Mouse (Mus musculus): ENCODE results near the gene Astn1. TPM values are rescaled to one million over a fixed set of nuclear protein-coding genes. Genes with fewer than 3 reads are reported as not detected.

Gene Astn1
- total and polyA plus RNA-seq, 3 experiments: not detected

DNA sequence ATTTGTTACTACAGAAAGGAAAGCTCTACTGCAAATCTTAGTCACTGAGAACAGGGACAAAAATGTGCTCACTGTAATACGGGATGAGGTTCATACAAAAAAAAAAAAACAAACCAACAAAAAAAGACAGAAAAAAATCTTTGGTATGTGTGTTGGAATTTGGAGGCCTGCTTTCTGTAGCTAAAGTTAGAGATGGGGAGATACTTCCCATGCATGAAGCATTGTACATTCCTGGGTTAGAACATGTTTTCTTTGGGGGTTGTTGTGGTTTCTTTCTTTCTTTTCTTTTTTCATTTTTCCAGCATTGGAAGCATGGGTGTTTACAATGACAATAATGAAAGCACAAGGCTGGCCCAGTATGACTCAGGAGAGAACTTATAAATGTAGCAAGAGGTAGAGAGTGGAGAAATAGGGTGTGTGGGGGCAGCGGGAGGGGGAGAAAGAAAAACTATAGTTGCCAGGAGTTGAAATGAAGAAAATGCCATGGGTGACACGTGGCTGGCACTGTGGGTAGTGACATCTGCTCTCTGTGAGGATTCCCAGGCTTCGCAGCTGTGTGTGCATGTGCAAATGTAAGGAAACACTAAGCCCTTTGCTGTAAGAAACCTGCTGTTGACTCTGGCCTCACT lies 370.9 kb downstream of the Astn1 start:
- TF ChIP-seq CHD1 (IDR thresholded peaks at IDR 0.05; ENCODE audit: low read depth, low read length) (no peak), BHLHE40 (IDR thresholded peaks at IDR 0.05; ENCODE audit: borderline replicate concordance, low read depth, low read length) (no peak), ELF1 (IDR thresholded peaks at IDR 0.05; ENCODE audit: low read depth, low read length) (no peak), HCFC1 (IDR thresholded peaks at IDR 0.05; ENCODE audit: low read depth, low read length) (no peak)
- no peaks in the 10 kb centered on the region for H3K4me1 ChIP-seq (ENCODE audit: control insufficient read depth in 1 of 2, insufficient read depth in 2 of 2, low read length in 2 of 2)
- H3K36me3 ChIP-seq (ENCODE audit: control insufficient read depth in 1 of 2, insufficient read depth in 2 of 2, low read length in 2 of 2): no peaks in the 10 kb centered on the region
- no peaks in the 10 kb centered on the region for H3K9me3 ChIP-seq (replicated peaks; ENCODE audit: insufficient read depth, low read length)
- DNase-seq (ENCODE audit: low read depth, low spot score): no peak
- no peaks in the 10 kb centered on the region for H3K79me2 ChIP-seq (ENCODE audit: control insufficient read depth, insufficient read depth, low read length, poor library complexity)
- H3K9ac ChIP-seq (ENCODE audit: control insufficient read depth, low read depth, low read length, poor library complexity, severe bottlenecking): no peak overlapping the region
- no peak overlapping the region for H3K27ac ChIP-seq (ENCODE audit: control insufficient read depth, low read depth, low read length)
- no peaks in the 10 kb centered on the region for H3K27me3 ChIP-seq (ENCODE audit: control insufficient read depth in 1 of 2, insufficient read depth in 2 of 2, low read length in 2 of 2)
- H3K4me3 ChIP-seq (ENCODE audit: control insufficient read depth in 1 of 2, insufficient read depth in 1 of 2, low read depth in 2 of 2, low read length in 2 of 2): no peak overlapping the region

DNA sequence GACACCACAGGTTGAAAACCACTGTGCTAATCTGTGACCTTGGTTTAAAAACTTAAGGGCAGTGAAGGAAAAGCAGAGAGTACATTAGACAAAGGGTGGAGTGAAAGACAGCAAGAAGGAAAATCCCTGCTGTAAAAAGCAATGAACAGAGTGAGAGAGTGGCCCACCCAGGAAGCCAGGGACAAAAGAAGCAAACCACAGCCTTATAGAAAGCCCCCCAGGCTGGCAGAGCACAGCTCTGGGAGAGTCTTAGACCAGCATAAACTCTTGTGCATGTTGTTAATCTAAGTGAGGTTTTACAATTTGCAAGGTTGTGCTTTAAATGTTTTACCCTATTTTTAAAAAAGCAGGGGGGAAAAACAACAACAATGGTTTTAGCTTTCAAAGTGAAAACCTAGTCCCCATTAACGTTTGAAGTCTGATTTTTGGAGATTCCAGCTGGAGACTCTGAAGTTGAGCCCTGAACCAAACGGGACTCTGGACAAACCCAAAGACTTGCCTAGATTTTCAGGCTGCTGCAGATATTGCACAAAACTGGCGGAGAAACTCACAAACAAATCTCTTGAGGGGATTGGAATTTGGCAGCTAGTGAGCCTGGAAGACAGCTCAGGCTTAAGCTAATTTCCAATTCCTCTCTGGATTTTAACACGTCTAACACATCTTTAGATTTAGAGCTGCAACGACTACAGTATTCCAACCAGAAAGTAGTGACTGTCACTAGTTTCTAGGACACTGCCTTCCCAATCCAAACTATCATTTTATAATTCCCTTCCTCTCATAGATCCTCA lies 377.3 kb downstream of the Astn1 start:
- no peak overlapping the region for H3K9ac ChIP-seq (ENCODE audit: control insufficient read depth, low read depth, low read length, poor library complexity, severe bottlenecking)
- no peak overlapping the region for H3K4me3 ChIP-seq (ENCODE audit: control insufficient read depth in 1 of 2, insufficient read depth in 1 of 2, low read depth in 2 of 2, low read length in 2 of 2)
- H3K27ac ChIP-seq (ENCODE audit: control insufficient read depth, low read depth, low read length): no peak overlapping the region
- no peak for DNase-seq (ENCODE audit: low read depth, low spot score)
- no peaks in the 10 kb centered on the region for H3K79me2 ChIP-seq (ENCODE audit: control insufficient read depth, insufficient read depth, low read length, poor library complexity)
- H3K36me3 ChIP-seq (ENCODE audit: control insufficient read depth in 1 of 2, insufficient read depth in 2 of 2, low read length in 2 of 2): no peaks in the 10 kb centered on the region
- no peak for TF ChIP-seq USF2 (IDR thresholded peaks at IDR 0.05; ENCODE audit: borderline replicate concordance in 1 of 2, insufficient read depth in 1 of 2, low read depth in 1 of 2, low read length in 2 of 2)
- no peak for TF ChIP-seq ZMIZ1 (IDR thresholded peaks at IDR 0.05; ENCODE audit: low read depth, low read length)
- TF ChIP-seq UBTF (IDR thresholded peaks at IDR 0.05; ENCODE audit: borderline replicate concordance, insufficient read depth, low read depth, low read length): no peak
- no peak for TF ChIP-seq JUND (IDR thresholded peaks at IDR 0.05; ENCODE audit: low read depth, low read length)
- TF ChIP-seq KAT2A (conservative IDR thresholded peaks at IDR 0.05; ENCODE audit: low read depth, low read length): no peak
- TF ChIP-seq POLR2A (IDR thresholded peaks at IDR 0.05; ENCODE audit: control insufficient read depth in 1 of 2, insufficient read depth in 1 of 2, low read depth in 1 of 2, low read length in 2 of 2, poor library complexity in 1 of 2): no peak
- TF ChIP-seq TAL1 (IDR thresholded peaks at IDR 0.05; ENCODE audit: low read length): no peak
- no peak for TF ChIP-seq MAFK (IDR thresholded peaks at IDR 0.05; ENCODE audit: borderline replicate concordance, low read depth, low read length)
- no peak for TF ChIP-seq TBP (IDR thresholded peaks at IDR 0.05; ENCODE audit: low read depth, low read length)
- TF ChIP-seq SMC3 (IDR thresholded peaks at IDR 0.05; ENCODE audit: low read depth, low read length): no peak
- no peak for TF ChIP-seq NRF1 (IDR thresholded peaks at IDR 0.05; ENCODE audit: insufficient read depth, low read depth, low read length, poor library complexity, severe bottlenecking)
- no peak for TF ChIP-seq GATA1 (IDR thresholded peaks at IDR 0.05; ENCODE audit: low read depth, low read length)
- TF ChIP-seq CHD1 (IDR thresholded peaks at IDR 0.05; ENCODE audit: low read depth, low read length): no peak
- TF ChIP-seq HCFC1 (IDR thresholded peaks at IDR 0.05; ENCODE audit: low read depth, low read length): no peak
- no peak for TF ChIP-seq MEF2A (IDR thresholded peaks at IDR 0.05; ENCODE audit: extremely low read depth, insufficient replicate concordance, low read depth, low read length, poor library complexity, severe bottlenecking)
- no peak for TF ChIP-seq NELFE (IDR thresholded peaks at IDR 0.05; ENCODE audit: low read depth, low read length)
- no peak for TF ChIP-seq ZKSCAN1 (IDR thresholded peaks at IDR 0.05; ENCODE audit: low read depth, low read length)
- H3K9me3 ChIP-seq (replicated peaks; ENCODE audit: insufficient read depth, low read length): no peaks in the 10 kb centered on the region
- H3K4me1 ChIP-seq (ENCODE audit: control insufficient read depth in 1 of 2, insufficient read depth in 2 of 2, low read length in 2 of 2): no peaks in the 10 kb centered on the region
- H3K27me3 ChIP-seq (ENCODE audit: control insufficient read depth in 1 of 2, insufficient read depth in 2 of 2, low read length in 2 of 2): no peaks in the 10 kb centered on the region

All from MEL (cell line).